Mouse (Mus musculus): Measurements from ENCODE around the gene Flnb. TPM values are rescaled to one million over a fixed set of nuclear protein-coding genes. Genes with fewer than 3 reads are reported as not detected.

The Flnb gene
- polyA plus RNA-seq, 1 experiment from 2014 or later, result 11.2 TPM

GRCm38 (mm10) chr14:7919921-7920320 is 102.2 kb downstream of the Flnb start:
- H3K36me3 ChIP-seq (ENCODE audit: control insufficient read depth, insufficient read depth, low read length), result peaks cover 89% of the 10 kb centered on the region
- H3K27me3 ChIP-seq (ENCODE audit: control insufficient read depth, insufficient read depth, low read length), result no peaks in the 10 kb centered on the region
- WGBS, result 74% methylated on average over 4 of the region's 4 CpGs
- H3K4me3 ChIP-seq (ENCODE audit: control insufficient read depth in 1 of 2, insufficient read depth in 1 of 2, low read depth in 1 of 2, low read length in 2 of 2), result no peak overlapping the region
- no peak overlapping the region for H3K27ac ChIP-seq (replicated peaks in 1 of 2; ENCODE audit: control insufficient read depth in 1 of 2, insufficient read depth in 1 of 2, low read depth in 2 of 2, low read length in 2 of 2)
- H3K9me3 ChIP-seq (ENCODE audit: control insufficient read depth, low read length), result no peaks in the 10 kb centered on the region
- no peak for ATAC-seq (ENCODE audit: insufficient number of reproducible peaks, insufficient read depth, low FRiP score, low read depth)
- no peaks in the 10 kb centered on the region for H3K4me1 ChIP-seq (ENCODE audit: control insufficient read depth in 2 of 2, insufficient read depth in 2 of 2, low read length in 2 of 2)
- H3K9ac ChIP-seq (ENCODE audit: low read length), result no peak overlapping the region
- no peak overlapping the region for H3K4me2 ChIP-seq (ENCODE audit: low read length)

GRCm38 (mm10) chr14:7921459-7921858 is 103.7 kb downstream of the Flnb start:
- 75% methylated on average over 5 of the region's 5 CpGs for WGBS
- no peak for ATAC-seq (ENCODE audit: insufficient number of reproducible peaks, insufficient read depth, low FRiP score, low read depth)
- Histone ChIP-seq H3K27me3 (ENCODE audit: control insufficient read depth, insufficient read depth, low read length) (no peaks in the 10 kb centered on the region), H3K27ac (replicated peaks in 1 of 2; ENCODE audit: control insufficient read depth in 1 of 2, insufficient read depth in 1 of 2, low read depth in 2 of 2, low read length in 2 of 2) (no peak overlapping the region), H3K4me3 (ENCODE audit: control insufficient read depth in 1 of 2, insufficient read depth in 1 of 2, low read depth in 1 of 2, low read length in 2 of 2) (no peak overlapping the region), H3K4me1 (ENCODE audit: control insufficient read depth in 2 of 2, insufficient read depth in 2 of 2, low read length in 2 of 2) (no peaks in the 10 kb centered on the region), H3K9ac (ENCODE audit: low read length) (no peak overlapping the region), H3K9me3 (ENCODE audit: control insufficient read depth, low read length) (no peaks in the 10 kb centered on the region), H3K4me2 (ENCODE audit: low read length) (no peak overlapping the region), H3K36me3 (ENCODE audit: control insufficient read depth, insufficient read depth, low read length) (peaks cover 91% of the 10 kb centered on the region)

GRCm38 (mm10) chr14:7923635-7924034 is 105.9 kb downstream of the Flnb start:
- Histone ChIP-seq H3K27ac (replicated peaks in 1 of 2; ENCODE audit: control insufficient read depth in 1 of 2, insufficient read depth in 1 of 2, low read depth in 2 of 2, low read length in 2 of 2) (no peak overlapping the region), H3K4me1 (ENCODE audit: control insufficient read depth in 2 of 2, insufficient read depth in 2 of 2, low read length in 2 of 2) (no peaks in the 10 kb centered on the region), H3K4me2 (ENCODE audit: low read length) (no peak overlapping the region), H3K27me3 (ENCODE audit: control insufficient read depth, insufficient read depth, low read length) (no peaks in the 10 kb centered on the region), H3K9me3 (ENCODE audit: control insufficient read depth, low read length) (no peaks in the 10 kb centered on the region), H3K9ac (ENCODE audit: low read length) (no peak overlapping the region), H3K36me3 (ENCODE audit: control insufficient read depth, insufficient read depth, low read length) (peaks cover 88% of the 10 kb centered on the region), H3K4me3 (ENCODE audit: control insufficient read depth in 1 of 2, insufficient read depth in 1 of 2, low read depth in 1 of 2, low read length in 2 of 2) (no peak overlapping the region)
- no peak for ATAC-seq (ENCODE audit: insufficient number of reproducible peaks, insufficient read depth, low FRiP score, low read depth)

- no peaks in the 10 kb centered on the region for H3K9me3 ChIP-seq (ENCODE audit: control insufficient read depth, low read length)
- peaks cover 91% of the 10 kb centered on the region for H3K36me3 ChIP-seq (ENCODE audit: control insufficient read depth, insufficient read depth, low read length)
- no peak overlapping the region for H3K27ac ChIP-seq (replicated peaks in 1 of 2; ENCODE audit: control insufficient read depth in 1 of 2, insufficient read depth in 1 of 2, low read depth in 2 of 2, low read length in 2 of 2)
- no peaks in the 10 kb centered on the region for H3K4me1 ChIP-seq (ENCODE audit: control insufficient read depth in 2 of 2, insufficient read depth in 2 of 2, low read length in 2 of 2)
- H3K27me3 ChIP-seq (ENCODE audit: control insufficient read depth, insufficient read depth, low read length), result no peaks in the 10 kb centered on the region
- ATAC-seq (ENCODE audit: insufficient number of reproducible peaks, insufficient read depth, low FRiP score, low read depth), result no peak
- H3K4me3 ChIP-seq (ENCODE audit: control insufficient read depth in 1 of 2, insufficient read depth in 1 of 2, low read depth in 1 of 2, low read length in 2 of 2), result no peak overlapping the region
- WGBS, result 85% methylated on average over 1 of the region's 1 CpGs
- no peak overlapping the region for H3K4me2 ChIP-seq (ENCODE audit: low read length)
- H3K9ac ChIP-seq (ENCODE audit: low read length), result no peak overlapping the region
These were observed 110.6 kb downstream of the Flnb start for GRCm38 (mm10) chr14:7928362-7928761.

GRCm38 (mm10) chr14:7929029-7929428 is 111.3 kb downstream of the Flnb start:
- Histone ChIP-seq H3K9ac (ENCODE audit: low read length) (no peak overlapping the region), H3K27me3 (ENCODE audit: control insufficient read depth, insufficient read depth, low read length) (no peaks in the 10 kb centered on the region), H3K36me3 (ENCODE audit: control insufficient read depth, insufficient read depth, low read length) (peaks cover 92% of the 10 kb centered on the region), H3K4me2 (ENCODE audit: low read length) (no peak overlapping the region), H3K9me3 (ENCODE audit: control insufficient read depth, low read length) (no peaks in the 10 kb centered on the region), H3K27ac (replicated peaks in 1 of 2; ENCODE audit: control insufficient read depth in 1 of 2, insufficient read depth in 1 of 2, low read depth in 2 of 2, low read length in 2 of 2) (no peak overlapping the region), H3K4me3 (ENCODE audit: control insufficient read depth in 1 of 2, insufficient read depth in 1 of 2, low read depth in 1 of 2, low read length in 2 of 2) (no peak overlapping the region), H3K4me1 (ENCODE audit: control insufficient read depth in 2 of 2, insufficient read depth in 2 of 2, low read length in 2 of 2) (no peaks in the 10 kb centered on the region)
- ATAC-seq (ENCODE audit: insufficient number of reproducible peaks, insufficient read depth, low FRiP score, low read depth), result no peak
- 75% methylated on average over 7 of the region's 7 CpGs for WGBS

- Histone ChIP-seq H3K4me1 (ENCODE audit: control insufficient read depth in 2 of 2, insufficient read depth in 2 of 2, low read length in 2 of 2) (no peaks in the 10 kb centered on the region), H3K27ac (replicated peaks in 1 of 2; ENCODE audit: control insufficient read depth in 1 of 2, insufficient read depth in 1 of 2, low read depth in 2 of 2, low read length in 2 of 2) (no peak overlapping the region), H3K4me3 (ENCODE audit: control insufficient read depth in 1 of 2, insufficient read depth in 1 of 2, low read depth in 1 of 2, low read length in 2 of 2) (no peak overlapping the region), H3K4me2 (ENCODE audit: low read length) (no peak overlapping the region), H3K9me3 (ENCODE audit: control insufficient read depth, low read length) (no peaks in the 10 kb centered on the region), H3K9ac (ENCODE audit: low read length) (no peak overlapping the region), H3K27me3 (ENCODE audit: control insufficient read depth, insufficient read depth, low read length) (no peaks in the 10 kb centered on the region), H3K36me3 (ENCODE audit: control insufficient read depth, insufficient read depth, low read length) (peaks cover 88% of the 10 kb centered on the region)
- 88% methylated on average over 4 of the region's 4 CpGs for WGBS
- ATAC-seq (ENCODE audit: insufficient number of reproducible peaks, insufficient read depth, low FRiP score, low read depth), result no peak
These were observed 114.4 kb downstream of the Flnb start for GRCm38 (mm10) chr14:7932151-7932550.

- Histone ChIP-seq H3K4me1 (ENCODE audit: control insufficient read depth in 2 of 2, insufficient read depth in 2 of 2, low read length in 2 of 2) (no peaks in the 10 kb centered on the region), H3K27ac (replicated peaks in 1 of 2; ENCODE audit: control insufficient read depth in 1 of 2, insufficient read depth in 1 of 2, low read depth in 2 of 2, low read length in 2 of 2) (no peak overlapping the region), H3K4me2 (ENCODE audit: low read length) (no peak overlapping the region), H3K9me3 (ENCODE audit: control insufficient read depth, low read length) (no peaks in the 10 kb centered on the region), H3K9ac (ENCODE audit: low read length) (no peak overlapping the region), H3K4me3 (ENCODE audit: control insufficient read depth in 1 of 2, insufficient read depth in 1 of 2, low read depth in 1 of 2, low read length in 2 of 2) (no peak overlapping the region), H3K27me3 (ENCODE audit: control insufficient read depth, insufficient read depth, low read length) (no peaks in the 10 kb centered on the region), H3K36me3 (ENCODE audit: control insufficient read depth, insufficient read depth, low read length) (peaks cover 75% of the 10 kb centered on the region)
- WGBS, result 89% methylated on average over 7 of the region's 7 CpGs
- ATAC-seq (ENCODE audit: insufficient number of reproducible peaks, insufficient read depth, low FRiP score, low read depth), result no peak
These were observed 116.4 kb downstream of the Flnb start for GRCm38 (mm10) chr14:7934166-7934565.

- Histone ChIP-seq H3K4me2 (ENCODE audit: low read length) (0 out of 2 replicates have a peak overlapping the region, but pooled peaks have one; percentile 29), H3K4me1 (ENCODE audit: control insufficient read depth in 2 of 2, insufficient read depth in 2 of 2, low read length in 2 of 2) (peaks cover 7 to 11% of the 10 kb centered on the region in 2 experiments), H3K9me3 (ENCODE audit: control insufficient read depth, low read length) (no peaks in the 10 kb centered on the region), H3K27me3 (ENCODE audit: control insufficient read depth, insufficient read depth, low read length) (no peaks in the 10 kb centered on the region), H3K4me3 (ENCODE audit: control insufficient read depth in 1 of 2, insufficient read depth in 1 of 2, low read depth in 1 of 2, low read length in 2 of 2) (no peak overlapping the region), H3K27ac (replicated peaks in 1 of 2; ENCODE audit: control insufficient read depth in 1 of 2, insufficient read depth in 1 of 2, low read depth in 2 of 2, low read length in 2 of 2) (no peak overlapping the region), H3K9ac (ENCODE audit: low read length) (no peak overlapping the region), H3K36me3 (ENCODE audit: control insufficient read depth, insufficient read depth, low read length) (peaks cover 48% of the 10 kb centered on the region)
- 39% methylated on average over 17 of the region's 17 CpGs for WGBS
- no peak for ATAC-seq (ENCODE audit: insufficient number of reproducible peaks, insufficient read depth, low FRiP score, low read depth)
These were observed 119.4 kb downstream of the Flnb start for GRCm38 (mm10) chr14:7937052-7937630.
